Mouse (Mus musculus): ENCODE measurements around the gene Cyp4x1.
"Not testable (repeated sequence)": the region's sequence is repeated elsewhere in the genome, so short reads cannot be mapped to it uniquely, and the experiment has no call there.

GRCm38 (mm10) chr4:115176201-115176600 lies 42.1 kb upstream of the Cyp4x1 start:
- TF ChIP-seq CTCF (IDR thresholded peaks at IDR 0.05; ENCODE audit: control insufficient read depth, insufficient read depth, insufficient replicate concordance, low read depth, low read length); POLR2A (IDR thresholded peaks at IDR 0.05; ENCODE audit: control insufficient read depth, low read depth, low read length): not testable (repeated sequence)
